Mouse (Mus musculus): ENCODE data around the gene Dpagt1. TPM values are rescaled to one million over a fixed set of nuclear protein-coding genes. Genes with fewer than 3 reads are reported as not detected.
"Not testable (repeated sequence)": the region's sequence is repeated elsewhere in the genome, so short reads cannot be mapped to it uniquely, and the experiment has no call there.

Dpagt1 gene
- polyA plus RNA-seq, 1 experiment: 47.4 TPM

DNA sequence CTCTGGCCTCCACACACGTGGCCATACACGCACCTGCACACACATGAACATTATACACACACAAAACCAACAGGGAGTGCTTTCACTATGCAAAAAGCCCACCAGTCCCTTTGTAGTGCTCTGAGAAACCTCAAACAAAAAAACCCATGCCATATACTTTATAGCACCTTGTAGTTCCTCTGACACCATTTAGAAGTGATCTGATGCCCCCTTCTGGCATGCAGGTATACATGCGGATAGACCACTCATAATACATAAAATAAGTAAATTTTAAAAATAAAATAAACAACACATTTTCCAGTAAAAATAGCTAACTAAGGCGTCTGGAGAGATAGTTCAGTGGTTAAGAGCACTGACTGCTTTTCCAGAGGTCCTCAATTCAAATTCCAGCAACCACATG lies 31.4 kb downstream of the Dpagt1 start:
- 65% methylated on average over 4 of the region's 4 CpGs for WGBS
- Histone ChIP-seq H3K27ac (ENCODE audit: insufficient read depth, low read depth, low read length) (no peak overlapping the region), H3K4me3 (ENCODE audit: low read depth, low read length) (no peak overlapping the region), H3K36me3 (ENCODE audit: control insufficient read depth, insufficient read depth, low read length) (peaks cover 62% of the 10 kb centered on the region), H3K27me3 (ENCODE audit: control insufficient read depth, insufficient read depth, low read length) (no peaks in the 10 kb centered on the region), H3K4me1 (ENCODE audit: control insufficient read depth, insufficient read depth, insufficient read length, low read length) (peaks cover 2% of the 10 kb centered on the region; the same call in 1 of the 2 replicates)
- TF ChIP-seq POLR2A (IDR thresholded peaks at IDR 0.05; ENCODE audit: low read depth, low read length) (no peak), CTCF (IDR thresholded peaks at IDR 0.05; ENCODE audit: extremely low read depth, insufficient read length, insufficient replicate concordance, low read depth, low read length) (no peak)

DNA sequence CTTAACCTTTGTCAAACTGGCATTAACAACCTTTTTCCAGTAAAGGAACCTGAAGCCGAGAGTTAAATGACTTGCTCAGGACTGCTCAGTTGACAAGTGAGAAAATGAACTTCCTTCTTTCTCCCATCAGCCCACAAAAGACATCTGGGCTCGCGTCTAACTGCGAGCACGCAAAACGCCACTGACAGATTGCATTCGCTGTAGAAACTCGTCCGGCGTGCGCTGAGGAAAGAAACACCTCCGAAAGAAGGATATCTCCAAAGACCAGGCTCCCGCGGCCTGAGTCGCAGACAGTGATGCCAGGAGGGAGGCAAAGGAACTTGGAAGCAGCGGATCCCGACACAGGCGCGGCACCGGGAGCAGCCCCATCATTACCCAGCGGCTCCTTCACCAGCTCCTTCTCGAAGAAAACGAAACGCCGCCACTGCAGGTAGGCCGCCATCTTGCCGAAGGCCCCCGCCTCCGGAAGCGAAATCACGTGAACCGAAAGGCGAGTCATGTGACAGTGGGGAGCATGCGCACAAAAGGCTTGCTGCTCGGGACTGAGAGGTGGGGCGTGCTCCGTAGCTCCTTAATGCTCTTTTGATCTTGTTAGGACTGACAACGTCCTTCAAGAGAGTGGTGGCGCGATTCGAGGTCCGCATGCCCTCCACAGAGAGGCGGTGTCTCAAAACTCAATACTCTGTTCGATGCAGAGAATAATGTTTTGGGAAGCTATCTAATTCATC lies 35.5 kb downstream of the Dpagt1 start, which contains the start of gene Vps11:
Gene Vps11 (minus strand): TSS at position 481 of the 728 bp plus-strand sequence.
- H3K4me1 ChIP-seq (ENCODE audit: control insufficient read depth, insufficient read depth, insufficient read length, low read length): peaks cover 2% of the 10 kb centered on the region; the same call in 1 of the 2 replicates
- peak within 1 kb of the TSS; percentile 92 for H3K4me3 ChIP-seq (ENCODE audit: low read depth, low read length)
- H3K27me3 ChIP-seq (ENCODE audit: control insufficient read depth, insufficient read depth, low read length): no peaks in the 10 kb centered on the region
- H3K36me3 ChIP-seq (ENCODE audit: control insufficient read depth, insufficient read depth, low read length): peaks cover 23% of the 10 kb centered on the region
- peak within 1 kb of the TSS; percentile 68 for H3K27ac ChIP-seq (ENCODE audit: insufficient read depth, low read depth, low read length)
- TF ChIP-seq CTCF (IDR thresholded peaks at IDR 0.05; ENCODE audit: extremely low read depth, insufficient read length, insufficient replicate concordance, low read depth, low read length): no peak
- peak; percentile 82; the same call in 1 of the 2 replicates for TF ChIP-seq POLR2A (IDR thresholded peaks at IDR 0.05; ENCODE audit: low read depth, low read length)
- under 1% methylated on average over 44 of the region's 44 CpGs for WGBS

DNA sequence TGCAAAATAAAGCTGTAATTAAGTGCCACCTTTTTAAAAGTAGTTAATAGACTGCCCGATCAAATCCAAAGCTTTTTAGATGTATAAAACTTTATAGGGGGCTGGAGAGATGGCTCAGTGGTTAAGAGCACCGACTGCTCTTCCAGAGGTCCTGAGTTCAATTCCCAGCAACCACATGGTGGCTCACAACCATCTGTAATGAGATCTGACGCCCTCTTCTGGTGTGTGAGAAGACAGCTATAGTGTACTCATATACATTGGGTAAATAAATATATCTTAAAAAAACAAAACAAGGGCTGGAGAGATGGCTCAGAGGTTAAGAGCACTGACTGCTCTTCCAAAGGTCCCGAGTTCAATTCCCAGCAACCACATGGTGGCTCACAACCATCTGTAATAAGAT lies 36.1 kb downstream of the Dpagt1 start:
- peak overlapping the region; percentile 68 for H3K27ac ChIP-seq (ENCODE audit: insufficient read depth, low read depth, low read length)
- H3K36me3 ChIP-seq (ENCODE audit: control insufficient read depth, insufficient read depth, low read length): peaks cover 17% of the 10 kb centered on the region
- H3K4me1 ChIP-seq (ENCODE audit: control insufficient read depth, insufficient read depth, insufficient read length, low read length); H3K27me3 ChIP-seq (ENCODE audit: control insufficient read depth, insufficient read depth, low read length): not testable (repeated sequence)
- 35% methylated on average over 4 of the region's 4 CpGs for WGBS
- H3K4me3 ChIP-seq (ENCODE audit: low read depth, low read length): peak overlapping the region; percentile 92

DNA sequence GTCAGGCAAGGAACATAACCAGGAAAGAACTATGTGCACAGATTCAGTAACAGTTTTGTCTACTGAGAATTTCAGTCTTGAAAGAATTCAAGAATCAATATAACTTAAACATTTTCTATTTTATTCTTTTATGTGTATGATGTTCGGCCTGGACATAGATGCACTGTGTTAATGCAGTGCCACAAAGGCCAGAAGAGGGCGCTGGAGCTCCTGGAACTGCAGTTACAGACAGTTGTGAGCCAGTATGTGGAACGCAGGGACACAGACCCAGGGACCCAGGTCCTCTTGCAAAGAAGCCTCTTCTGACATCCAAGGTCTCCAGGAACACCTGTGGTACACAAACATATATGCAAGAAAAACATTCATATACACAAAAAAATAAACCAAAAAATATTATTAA lies 38.7 kb downstream of the Dpagt1 start:
- Histone ChIP-seq H3K4me3 (ENCODE audit: low read depth, low read length) (no peak overlapping the region), H3K27me3 (ENCODE audit: control insufficient read depth, insufficient read depth, low read length) (no peaks in the 10 kb centered on the region), H3K4me1 (ENCODE audit: control insufficient read depth, insufficient read depth, insufficient read length, low read length) (peaks cover 2% of the 10 kb centered on the region; the same call in 1 of the 2 replicates), H3K36me3 (ENCODE audit: control insufficient read depth, insufficient read depth, low read length) (0 out of 2 replicates have a peak, but pooled peaks cover under 1% of the 10 kb centered on the region), H3K27ac (ENCODE audit: insufficient read depth, low read depth, low read length) (no peak overlapping the region)
- WGBS: 72% methylated on average over 3 of the region's 3 CpGs
- TF ChIP-seq POLR2A (IDR thresholded peaks at IDR 0.05; ENCODE audit: low read depth, low read length) (no peak), CTCF (IDR thresholded peaks at IDR 0.05; ENCODE audit: extremely low read depth, insufficient read length, insufficient replicate concordance, low read depth, low read length) (peak; percentile 42; the same call in 1 of the 2 replicates)

DNA sequence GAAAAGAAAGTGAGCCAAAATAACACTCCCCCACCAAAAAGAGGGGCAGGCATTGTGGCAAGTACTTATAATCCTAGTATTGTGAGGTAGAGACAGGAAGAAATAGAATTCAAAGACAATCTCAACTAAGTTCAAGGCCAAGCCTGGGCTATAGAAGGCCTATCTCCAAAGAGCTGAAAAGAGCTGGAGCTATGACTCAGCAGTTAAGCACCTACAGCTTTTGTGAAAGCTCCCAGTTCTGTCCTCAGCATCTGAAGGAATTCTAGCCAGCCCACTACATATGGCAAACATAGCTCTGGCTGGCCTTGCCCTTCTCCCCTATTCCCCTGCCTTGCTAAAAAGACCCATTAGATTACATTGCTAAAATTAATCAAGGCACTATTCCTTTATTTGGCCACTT lies 47.6 kb downstream of the Dpagt1 start:
- TF ChIP-seq CTCF (IDR thresholded peaks at IDR 0.05; ENCODE audit: extremely low read depth, insufficient read length, insufficient replicate concordance, low read depth, low read length) (no peak), POLR2A (IDR thresholded peaks at IDR 0.05; ENCODE audit: low read depth, low read length) (no peak)
- no peak overlapping the region for H3K4me3 ChIP-seq (ENCODE audit: low read depth, low read length)
- H3K4me1 ChIP-seq (ENCODE audit: control insufficient read depth, insufficient read depth, insufficient read length, low read length): peaks cover 2% of the 10 kb centered on the region; the same call in 1 of the 2 replicates
- H3K36me3 ChIP-seq (ENCODE audit: control insufficient read depth, insufficient read depth, low read length): no peaks in the 10 kb centered on the region
- H3K27me3 ChIP-seq (ENCODE audit: control insufficient read depth, insufficient read depth, low read length): no peaks in the 10 kb centered on the region
- H3K27ac ChIP-seq (ENCODE audit: insufficient read depth, low read depth, low read length): peak overlapping the region; percentile 50; the same call in 1 of the 2 replicates

DNA sequence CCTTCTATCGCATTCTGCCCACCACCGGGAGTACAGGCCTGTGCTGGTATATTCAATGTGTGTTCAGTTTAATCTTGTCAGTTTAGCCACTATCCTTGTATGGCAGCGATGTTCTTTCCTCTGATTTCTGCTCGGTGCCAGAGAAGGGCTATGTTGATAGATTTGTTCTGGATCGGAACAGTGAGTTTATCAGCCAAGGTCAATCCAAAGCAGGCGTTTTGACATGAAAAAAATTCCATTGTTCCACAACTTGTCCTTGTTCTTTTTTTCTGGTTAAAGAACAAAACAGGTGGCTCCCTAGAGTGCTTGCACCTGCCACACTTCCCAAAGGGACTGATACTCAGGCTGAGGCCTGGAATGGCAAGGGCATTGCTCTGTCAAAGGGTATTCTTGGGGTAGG lies 50.3 kb downstream of the Dpagt1 start:
- 84% methylated on average over 6 of the region's 6 CpGs for WGBS

DNA sequence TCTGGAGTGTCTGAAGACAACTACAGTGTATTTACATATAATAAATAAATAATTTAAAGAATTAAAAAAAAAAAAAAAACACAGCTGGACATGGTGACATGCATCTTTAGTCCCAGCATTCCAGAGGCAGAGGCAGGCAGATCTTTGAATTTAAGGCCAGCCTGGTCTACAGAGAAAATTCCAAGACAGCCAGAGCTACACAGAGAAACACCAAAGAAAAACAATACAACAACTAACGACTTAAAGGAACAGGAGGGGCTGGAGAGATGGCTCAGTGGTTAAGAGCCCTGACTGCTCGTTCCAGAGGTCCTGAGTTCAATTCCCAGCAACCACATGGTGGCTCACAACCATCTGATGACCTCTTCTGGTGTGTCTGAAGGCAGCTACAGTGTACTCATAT lies 51.5 kb downstream of the Dpagt1 start:
- not testable (repeated sequence) for H3K27ac ChIP-seq (ENCODE audit: insufficient read depth, low read depth, low read length); H3K4me1 ChIP-seq (ENCODE audit: control insufficient read depth, insufficient read depth, insufficient read length, low read length); H3K4me3 ChIP-seq (ENCODE audit: low read depth, low read length); H3K27me3 ChIP-seq (ENCODE audit: control insufficient read depth, insufficient read depth, low read length)
- peaks cover 14% of the 10 kb centered on the region for H3K36me3 ChIP-seq (ENCODE audit: control insufficient read depth, insufficient read depth, low read length)
- WGBS: 79% methylated on average over 2 of the region's 2 CpGs

More for the DNA sequence above, 50.3 kb downstream of the Dpagt1 start:
- H3K27ac ChIP-seq (ENCODE audit: insufficient read depth, low read depth, low read length): no peak overlapping the region
- H3K4me1 ChIP-seq (ENCODE audit: control insufficient read depth, insufficient read depth, insufficient read length, low read length): peaks cover 5% of the 10 kb centered on the region; the same call in 1 of the 2 replicates
- H3K27me3 ChIP-seq (ENCODE audit: control insufficient read depth, insufficient read depth, low read length): no peaks in the 10 kb centered on the region
- H3K4me3 ChIP-seq (ENCODE audit: low read depth, low read length): no peak overlapping the region
- H3K36me3 ChIP-seq (ENCODE audit: control insufficient read depth, insufficient read depth, low read length): peaks cover 2% of the 10 kb centered on the region
- TF ChIP-seq CTCF (IDR thresholded peaks at IDR 0.05; ENCODE audit: extremely low read depth, insufficient read length, insufficient replicate concordance, low read depth, low read length): no peak
- no peak for TF ChIP-seq POLR2A (IDR thresholded peaks at IDR 0.05; ENCODE audit: low read depth, low read length)
